Mouse (Mus musculus): ENCODE measurements around the gene L1cam. TPM values are rescaled to one million over a fixed set of nuclear protein-coding genes. Genes with fewer than 3 reads are reported as not detected.
A peak's percentile ranks its signal among the peaks of the same experiment; 100 is the strongest.

The L1cam gene
- polyA plus RNA-seq, 1 experiment from 2014 or later = 2.9 TPM

- Histone ChIP-seq H3K4me3 (no peak overlapping the region), H3K4me1 (no peaks in the 10 kb centered on the region; the same call in 1 of the 2 replicates), H3K27ac (no peak overlapping the region), H3K9ac (no peak overlapping the region), H3K36me3 (no peaks in the 10 kb centered on the region), H3K4me2 (no peak overlapping the region), H3K9me3 (no peaks in the 10 kb centered on the region), H3K27me3 (no peaks in the 10 kb centered on the region)
- ATAC-seq (ENCODE audit: borderline replicate concordance, extremely low read depth, low FRiP score, low TSS enrichment) = no peak
- WGBS = 83% methylated on average over 2 of the region's 2 CpGs
Observed at GRCm38 (mm10) chrX:73911588-73911987, 15.7 kb upstream of the L1cam start.

GRCm38 (mm10) chrX:73911156-73911555, 15.3 kb upstream of the L1cam start:
- Histone ChIP-seq H3K27ac (no peak overlapping the region), H3K9me3 (no peaks in the 10 kb centered on the region), H3K9ac (no peak overlapping the region), H3K4me1 (no peaks in the 10 kb centered on the region; the same call in 1 of the 2 replicates), H3K4me3 (peak overlapping the region; percentile 7; the same call in 1 of the 2 replicates), H3K27me3 (no peaks in the 10 kb centered on the region), H3K36me3 (no peaks in the 10 kb centered on the region), H3K4me2 (peak overlapping the region; percentile 46)
- 29% methylated on average over 19 of the region's 26 CpGs for WGBS
- ATAC-seq (ENCODE audit: borderline replicate concordance, extremely low read depth, low FRiP score, low TSS enrichment) = no peak

- no peak overlapping the region for H3K4me2 ChIP-seq
- no peaks in the 10 kb centered on the region; the same call in 1 of the 2 replicates for H3K4me1 ChIP-seq
- H3K4me3 ChIP-seq = no peak overlapping the region
- H3K36me3 ChIP-seq = no peaks in the 10 kb centered on the region
- no peak overlapping the region for H3K27ac ChIP-seq
- no peaks in the 10 kb centered on the region for H3K9me3 ChIP-seq
- H3K27me3 ChIP-seq = no peaks in the 10 kb centered on the region
- no peak for ATAC-seq (ENCODE audit: borderline replicate concordance, extremely low read depth, low FRiP score, low TSS enrichment)
- H3K9ac ChIP-seq = no peak overlapping the region
Observed at GRCm38 (mm10) chrX:73910451-73910850, 14.5 kb upstream of the L1cam start.

GRCm38 (mm10) chrX:73910049-73910448, 14.1 kb upstream of the L1cam start:
- no peak for ATAC-seq (ENCODE audit: borderline replicate concordance, extremely low read depth, low FRiP score, low TSS enrichment)
- Histone ChIP-seq H3K27me3 (no peaks in the 10 kb centered on the region), H3K36me3 (no peaks in the 10 kb centered on the region), H3K4me3 (no peak overlapping the region), H3K9ac (no peak overlapping the region), H3K27ac (no peak overlapping the region), H3K9me3 (no peaks in the 10 kb centered on the region), H3K4me2 (no peak overlapping the region), H3K4me1 (no peaks in the 10 kb centered on the region; the same call in 1 of the 2 replicates)
- 74% methylated on average over 1 of the region's 1 CpGs for WGBS

GRCm38 (mm10) chrX:73897959-73898358, 2.1 kb upstream of the L1cam start:
- H3K9me3 ChIP-seq = no peaks in the 10 kb centered on the region
- no peak overlapping the region for H3K27ac ChIP-seq
- H3K36me3 ChIP-seq = no peaks in the 10 kb centered on the region
- no peak overlapping the region for H3K4me3 ChIP-seq
- no peak overlapping the region for H3K4me2 ChIP-seq
- WGBS = 60% methylated on average over 3 of the region's 3 CpGs
- H3K9ac ChIP-seq = no peak overlapping the region
- H3K4me1 ChIP-seq = no peaks in the 10 kb centered on the region
- H3K27me3 ChIP-seq = no peaks in the 10 kb centered on the region
- ATAC-seq (ENCODE audit: borderline replicate concordance, extremely low read depth, low FRiP score, low TSS enrichment) = no peak

- ATAC-seq (ENCODE audit: borderline replicate concordance, extremely low read depth, low FRiP score, low TSS enrichment) = no peak
- Histone ChIP-seq H3K27ac (no peak overlapping the region), H3K4me2 (no peak overlapping the region), H3K9ac (no peak overlapping the region), H3K4me3 (no peak overlapping the region), H3K27me3 (no peaks in the 10 kb centered on the region), H3K9me3 (no peaks in the 10 kb centered on the region), H3K36me3 (no peaks in the 10 kb centered on the region), H3K4me1 (no peaks in the 10 kb centered on the region)
- 85% methylated on average over 14 of the region's 14 CpGs for WGBS
Observed at GRCm38 (mm10) chrX:73892833-73893232, 3.1 kb downstream of the L1cam start.

GRCm38 (mm10) chrX:73891551-73892152, 4.3 kb downstream of the L1cam start, which contains the start of gene Avpr2:
Gene Avpr2 (plus strand): TSS chrX:73892102.
- H3K9ac ChIP-seq = no peak within 1 kb of the TSS
- no peaks in the 10 kb centered on the region for H3K36me3 ChIP-seq
- no peaks in the 10 kb centered on the region for H3K27me3 ChIP-seq
- no peak within 1 kb of the TSS for H3K4me3 ChIP-seq
- 61% methylated on average over 6 of the region's 6 CpGs for WGBS
- no peak within 1 kb of the TSS for H3K27ac ChIP-seq
- no peak within 1 kb of the TSS for H3K4me2 ChIP-seq
- H3K9me3 ChIP-seq = no peaks in the 10 kb centered on the region
- ATAC-seq (ENCODE audit: borderline replicate concordance, extremely low read depth, low FRiP score, low TSS enrichment) = no peak
- no peaks in the 10 kb centered on the region for H3K4me1 ChIP-seq

GRCm38 (mm10) chrX:73881463-73881862, 14.4 kb downstream of the L1cam start:
- H3K9me3 ChIP-seq = no peaks in the 10 kb centered on the region
- no peak for ATAC-seq (ENCODE audit: borderline replicate concordance, extremely low read depth, low FRiP score, low TSS enrichment)
- H3K4me2 ChIP-seq = no peak overlapping the region
- H3K9ac ChIP-seq = no peak overlapping the region
- no peaks in the 10 kb centered on the region for H3K4me1 ChIP-seq
- WGBS = 27% methylated on average over 6 of the region's 6 CpGs
- no peaks in the 10 kb centered on the region for H3K36me3 ChIP-seq
- H3K4me3 ChIP-seq = no peak overlapping the region
- peaks cover 13% of the 10 kb centered on the region; the same call in 1 of the 2 replicates for H3K27me3 ChIP-seq
- H3K27ac ChIP-seq = no peak overlapping the region

GRCm38 (mm10) chrX:73881036-73881427, 14.9 kb downstream of the L1cam start:
- peak overlapping the region; percentile 43 for H3K4me3 ChIP-seq
- H3K9ac ChIP-seq = no peak overlapping the region
- H3K4me1 ChIP-seq = no peaks in the 10 kb centered on the region
- peak overlapping the region; percentile 76 for H3K4me2 ChIP-seq
- WGBS = 22% methylated on average over 16 of the region's 16 CpGs
- peaks cover 13% of the 10 kb centered on the region; the same call in 1 of the 2 replicates for H3K27me3 ChIP-seq
- no peak overlapping the region for H3K27ac ChIP-seq
- H3K9me3 ChIP-seq = no peaks in the 10 kb centered on the region
- ATAC-seq (ENCODE audit: borderline replicate concordance, extremely low read depth, low FRiP score, low TSS enrichment) = no peak
- no peaks in the 10 kb centered on the region for H3K36me3 ChIP-seq

- Histone ChIP-seq H3K4me1 (no peaks in the 10 kb centered on the region), H3K27ac (0 out of 2 replicates have a peak overlapping the region, but pooled peaks have one; percentile 41), H3K36me3 (no peaks in the 10 kb centered on the region), H3K4me3 (peak overlapping the region; percentile 43), H3K9me3 (no peaks in the 10 kb centered on the region), H3K9ac (peak overlapping the region; percentile 22; the same call in 1 of the 2 replicates), H3K4me2 (peak overlapping the region; percentile 76), H3K27me3 (peaks cover 13% of the 10 kb centered on the region; the same call in 1 of the 2 replicates)
- WGBS = 18% methylated on average over 37 of the region's 48 CpGs
- ATAC-seq (ENCODE audit: borderline replicate concordance, extremely low read depth, low FRiP score, low TSS enrichment) = peak; percentile 84
Observed at GRCm38 (mm10) chrX:73880194-73881035, 15.5 kb downstream of the L1cam start.

GRCm38 (mm10) chrX:73877014-73877413, 18.9 kb downstream of the L1cam start:
- Histone ChIP-seq H3K4me3 (no peak overlapping the region), H3K27ac (no peak overlapping the region), H3K9ac (no peak overlapping the region), H3K9me3 (no peaks in the 10 kb centered on the region), H3K36me3 (no peaks in the 10 kb centered on the region), H3K4me1 (no peaks in the 10 kb centered on the region), H3K4me2 (no peak overlapping the region), H3K27me3 (peaks cover 13% of the 10 kb centered on the region; the same call in 1 of the 2 replicates)
- ATAC-seq (ENCODE audit: borderline replicate concordance, extremely low read depth, low FRiP score, low TSS enrichment) = no peak
- WGBS = 69% methylated on average over 1 of the region's 1 CpGs

GRCm38 (mm10) chrX:73875881-73876280, 20.0 kb downstream of the L1cam start:
- no peak overlapping the region for H3K4me3 ChIP-seq
- H3K4me2 ChIP-seq = no peak overlapping the region
- H3K27ac ChIP-seq = no peak overlapping the region
- H3K4me1 ChIP-seq = no peaks in the 10 kb centered on the region
- H3K9ac ChIP-seq = no peak overlapping the region
- H3K36me3 ChIP-seq = no peaks in the 10 kb centered on the region
- peaks cover 13% of the 10 kb centered on the region; the same call in 1 of the 2 replicates for H3K27me3 ChIP-seq
- no peak for ATAC-seq (ENCODE audit: borderline replicate concordance, extremely low read depth, low FRiP score, low TSS enrichment)
- no peaks in the 10 kb centered on the region for H3K9me3 ChIP-seq
- 62% methylated on average over 2 of the region's 2 CpGs for WGBS
